Mouse (Mus musculus) kidney, adult 8-10 months (tissue): ENCODE data around the gene Tmem178b.
A peak's percentile ranks its signal among the peaks of the same experiment; 100 is the strongest.

ENCODE experiments used
- DNase-seq, 2 experiments: peaks; one replicate each; pipeline ENCODE4 v3.0.0; 2022

Gene Tmem178b

DNA sequence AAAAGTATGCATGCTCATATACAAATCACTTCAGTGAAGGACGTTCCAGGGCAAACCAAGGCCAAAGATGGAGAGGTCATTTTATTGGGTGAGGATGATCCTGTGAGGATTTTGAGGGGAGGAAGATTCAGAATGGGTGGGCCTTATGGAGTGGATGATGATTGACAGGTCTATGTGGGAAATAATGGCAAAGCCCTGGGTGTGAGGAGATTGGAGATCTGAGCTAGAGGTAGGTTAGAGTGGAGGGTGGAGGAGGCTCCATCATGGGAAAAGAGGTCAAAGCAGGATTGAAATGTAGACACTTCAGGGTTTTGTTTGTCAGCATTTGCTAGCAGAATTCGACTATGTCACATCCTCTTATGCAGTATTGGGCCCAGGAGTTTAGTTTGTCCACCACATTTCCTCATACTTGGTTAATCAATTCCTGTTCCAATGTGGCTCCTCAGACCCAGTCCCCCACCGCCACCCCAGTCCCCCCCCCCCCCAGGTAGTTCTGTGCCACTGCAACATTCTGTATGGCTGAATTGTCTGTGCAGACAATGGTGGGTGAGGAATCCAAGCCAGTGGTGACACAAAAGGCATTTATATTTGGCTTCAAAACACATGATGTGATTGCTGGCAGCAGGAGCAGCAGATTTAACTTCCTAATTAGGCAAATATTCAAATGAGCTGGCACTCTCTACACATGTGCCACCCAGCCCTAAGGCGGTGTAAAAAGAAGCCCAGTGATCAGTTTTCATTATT lies 150.7 kb downstream of the Tmem178b start:
- DNase-seq, result no peak

DNA sequence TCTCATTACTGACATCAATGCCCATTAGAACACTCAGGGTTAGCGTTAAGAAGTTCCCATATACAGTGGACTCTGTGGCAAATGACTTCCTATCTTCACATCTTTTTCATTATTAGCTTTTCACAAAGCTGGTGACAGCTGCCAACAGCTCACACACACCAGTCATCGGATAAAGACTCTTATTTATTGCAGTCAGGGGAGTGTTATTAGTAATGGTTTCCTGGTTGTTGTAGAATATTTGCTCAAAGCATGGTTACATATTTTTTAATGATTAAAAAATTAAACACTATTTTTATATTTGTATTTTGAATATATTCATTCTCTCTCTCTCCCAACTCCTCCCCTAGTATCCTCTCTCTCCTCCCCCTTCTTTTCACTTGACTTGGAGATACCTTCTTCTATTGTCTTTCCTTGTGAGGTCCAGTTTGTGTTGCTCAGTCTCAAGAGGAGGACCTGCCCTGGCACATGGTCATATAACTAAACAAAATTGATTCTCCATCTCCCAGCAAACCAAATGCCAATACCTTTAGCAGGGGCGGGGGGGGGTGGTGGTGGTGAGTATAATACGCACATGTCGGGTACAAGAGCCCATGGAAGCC lies 151.4 kb downstream of the Tmem178b start:
- DNase-seq, result no peak

DNA sequence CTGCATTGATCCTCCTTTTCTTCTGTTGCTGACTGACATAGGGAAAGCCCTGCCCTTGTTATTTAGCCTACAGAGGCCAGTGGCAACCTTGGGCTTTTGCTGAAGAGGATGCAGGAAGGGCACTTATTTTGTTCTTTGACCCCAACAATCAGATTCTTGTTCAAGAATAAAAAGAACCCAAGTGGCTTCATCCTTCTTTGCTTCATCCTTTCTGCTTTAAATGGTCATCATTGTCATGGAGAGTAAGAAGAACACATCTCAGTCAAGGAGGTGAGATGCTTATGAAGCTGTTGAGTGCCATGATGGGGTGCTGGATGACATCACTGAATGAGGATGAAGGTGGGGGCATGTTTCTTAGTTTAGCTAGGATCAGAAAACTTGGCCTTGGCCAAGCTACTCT lies 159.8 kb downstream of the Tmem178b start:
- DNase-seq, result no peak

DNA sequence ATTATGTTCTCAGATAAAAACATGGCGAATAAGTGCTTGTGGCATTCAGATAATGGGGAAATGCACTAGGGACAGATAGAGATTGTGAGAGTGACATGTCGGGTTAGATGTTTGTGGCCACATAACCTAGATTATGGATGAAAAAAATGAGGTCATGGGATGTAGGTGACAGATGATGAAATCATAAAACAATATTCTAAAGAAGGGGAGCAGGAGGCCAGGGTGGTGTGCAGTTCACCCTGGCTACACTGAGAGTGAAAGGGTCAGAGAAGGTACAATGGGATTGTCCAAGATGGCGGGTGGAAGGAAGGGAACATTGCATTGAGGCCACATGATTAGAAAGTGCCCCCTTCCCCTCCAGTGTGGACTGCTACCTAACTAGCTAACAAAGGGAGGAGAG lies 160.9 kb downstream of the Tmem178b start:
- DNase-seq, result no peak

DNA sequence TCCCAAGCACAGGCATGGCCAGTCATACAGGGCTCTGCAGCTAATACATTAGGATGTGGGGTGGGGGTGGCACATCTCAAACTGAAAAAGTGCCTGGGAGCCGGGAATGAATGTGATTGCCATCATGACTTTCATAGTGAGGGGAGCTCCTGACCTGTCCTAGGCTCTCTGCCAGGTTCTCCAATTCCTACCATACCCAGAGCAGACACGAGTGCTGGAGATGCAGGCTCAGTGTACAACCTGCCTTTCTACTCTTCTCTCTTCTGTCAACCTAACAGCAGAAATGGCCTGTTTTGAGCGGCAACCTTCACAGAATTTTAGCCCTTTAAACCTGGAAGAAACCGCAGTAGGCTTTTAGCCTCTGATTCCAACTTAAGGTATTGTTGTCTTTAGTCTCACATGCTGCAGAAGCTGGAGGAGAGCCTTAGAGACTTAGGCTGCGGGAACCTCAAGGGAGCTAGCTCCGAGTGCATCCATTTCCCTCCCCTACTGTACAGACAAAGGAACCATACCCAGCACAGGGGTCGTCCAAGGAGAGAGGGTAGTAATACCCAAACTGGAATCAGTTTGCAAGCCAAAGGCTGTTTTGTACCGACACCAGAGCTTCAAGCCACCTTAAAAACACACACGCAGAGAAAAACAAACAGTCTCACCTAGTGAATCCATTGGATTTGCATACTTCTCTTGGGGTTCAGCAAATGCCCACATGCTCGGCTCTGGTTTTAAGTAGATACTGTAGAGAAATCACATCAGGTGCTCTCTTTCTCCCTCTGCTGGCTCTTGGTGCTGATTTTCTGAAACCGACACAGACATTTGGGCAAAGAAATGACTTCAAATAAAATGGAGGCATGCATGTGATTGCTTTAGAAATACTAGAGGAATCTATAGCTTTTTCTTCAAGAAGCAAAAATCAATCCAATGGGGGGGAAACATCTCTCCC lies 176.2 kb downstream of the Tmem178b start:
- peak in 1 of 2 experiments; percentile 15 for DNase-seq

DNA sequence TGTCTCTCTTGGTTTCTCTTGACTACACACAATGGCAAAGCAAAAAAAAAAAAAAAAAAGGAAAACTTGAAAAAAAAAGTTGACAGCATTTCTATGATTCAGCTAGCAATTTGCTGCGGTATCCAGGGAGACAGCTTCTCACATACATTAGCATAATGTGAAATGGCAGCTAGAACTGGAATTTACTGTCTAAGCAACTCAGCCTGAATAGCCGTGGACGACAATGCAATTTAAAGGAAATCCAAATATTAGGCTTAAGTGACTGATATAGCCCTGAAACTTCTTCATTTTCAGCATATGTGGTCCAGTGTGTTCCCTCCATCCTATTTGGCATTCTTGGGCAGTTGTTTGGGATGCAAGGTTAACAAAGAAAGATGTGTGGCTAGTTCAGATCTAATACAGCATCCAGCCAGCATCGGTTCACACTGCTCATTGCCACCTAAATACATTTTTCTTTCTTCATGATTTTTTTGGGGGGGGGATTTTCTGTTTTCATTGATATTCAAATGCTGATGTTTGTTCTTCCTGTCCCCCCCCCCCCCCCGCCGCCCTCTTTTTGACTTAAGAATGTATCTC lies 176.9 kb downstream of the Tmem178b start:
- DNase-seq, result no peak

DNA sequence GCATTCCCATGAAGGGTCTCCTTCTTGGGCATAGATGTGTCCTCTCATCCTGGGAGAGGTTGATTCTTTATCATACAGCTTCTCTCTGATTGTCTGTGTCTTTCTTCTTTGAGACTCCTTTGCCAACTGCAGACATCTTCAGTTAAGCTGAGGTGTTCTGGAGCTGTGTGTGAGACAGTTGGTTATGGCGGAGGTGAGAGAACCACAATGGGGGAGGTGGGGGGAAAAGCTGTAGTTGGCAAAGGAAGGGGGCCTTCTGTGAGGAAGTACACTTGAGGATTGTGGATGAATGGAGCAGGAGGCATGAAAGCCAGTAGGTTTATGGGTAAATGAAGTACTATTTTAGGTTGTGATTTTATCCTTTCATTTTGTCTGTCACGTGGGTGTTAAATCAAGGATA lies 178.6 kb downstream of the Tmem178b start:
- no peak for DNase-seq

DNA sequence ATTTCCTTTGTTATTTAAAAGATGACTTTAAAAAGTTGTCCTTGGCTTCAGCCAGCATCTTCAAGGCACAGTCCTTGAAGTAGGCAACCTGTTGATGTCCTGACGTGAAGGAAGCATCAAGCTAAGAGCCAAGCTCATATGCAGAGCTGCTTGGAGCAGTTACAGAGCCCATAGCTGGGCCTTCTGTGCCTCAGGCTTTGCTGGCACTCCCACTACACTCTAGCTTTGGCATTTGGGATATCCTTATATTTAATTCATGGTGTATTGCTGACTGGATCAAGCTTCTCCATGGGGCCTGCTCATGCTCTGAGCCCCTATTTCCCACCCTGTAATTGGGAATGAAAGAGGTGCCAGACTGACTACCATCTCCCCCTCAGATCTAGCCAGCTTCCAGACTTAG lies 179.5 kb downstream of the Tmem178b start:
- DNase-seq, result no peak

DNA sequence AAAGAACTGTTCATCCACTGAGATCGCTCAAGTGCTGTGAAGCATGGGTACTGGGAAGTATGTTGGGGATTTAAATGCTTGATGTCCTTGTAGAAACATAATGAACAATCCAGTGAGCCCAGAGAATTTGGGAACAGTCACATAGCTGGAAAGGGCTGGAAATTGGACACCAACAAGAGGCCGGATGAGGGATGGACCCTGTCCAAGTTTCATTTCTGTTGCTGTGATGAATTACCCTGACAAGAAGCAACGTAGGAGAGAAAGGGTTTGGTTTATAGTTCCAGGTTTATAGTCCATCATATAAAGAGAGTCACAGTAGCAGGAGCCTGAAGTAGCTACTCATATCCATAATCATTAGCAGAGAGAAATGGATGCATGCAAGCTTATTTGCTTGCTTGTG lies 186.4 kb downstream of the Tmem178b start:
- DNase-seq, result no peak

DNA sequence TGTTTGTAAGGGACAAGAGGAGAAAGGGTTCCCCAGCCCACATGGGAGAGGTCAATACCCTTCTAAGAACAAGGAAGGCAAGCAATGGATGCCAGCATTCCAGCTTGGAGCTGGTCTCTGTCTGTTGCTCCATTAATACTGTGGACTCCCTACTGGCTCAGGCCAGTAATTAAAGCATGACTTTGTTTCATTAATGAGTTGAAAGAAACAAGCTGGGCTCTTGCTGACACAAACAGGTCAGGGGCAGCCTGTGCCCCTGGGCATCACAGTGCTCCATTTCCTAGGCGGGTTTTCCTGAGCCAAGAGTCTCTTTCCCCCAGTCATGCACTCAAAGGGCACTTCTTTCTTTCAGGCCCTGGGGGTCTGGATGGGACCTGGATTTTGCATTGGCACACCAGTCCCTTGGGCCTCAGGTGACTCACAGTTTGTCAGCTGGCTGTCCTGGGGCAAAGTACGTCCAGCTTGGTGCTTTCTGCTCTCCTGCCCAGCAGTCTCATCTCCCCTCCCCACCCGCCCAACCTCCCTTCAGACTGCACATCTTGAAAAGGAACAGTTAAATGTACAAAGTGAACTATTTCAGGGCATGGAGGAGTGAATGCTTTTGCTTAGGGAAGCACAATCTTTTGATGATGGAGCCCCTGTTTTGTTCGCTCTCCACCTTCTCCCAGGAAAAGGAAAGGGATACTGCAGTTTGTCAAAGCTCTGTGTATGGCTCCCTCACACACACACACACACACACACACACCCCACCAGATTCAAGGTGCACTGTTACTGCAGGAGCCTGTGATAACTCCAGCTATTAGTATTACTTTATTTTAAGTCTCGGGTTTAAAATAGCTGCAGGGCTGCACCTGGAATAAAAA lies 188.5 kb downstream of the Tmem178b start:
- peak; percentile 27 to 36 for DNase-seq

DNA sequence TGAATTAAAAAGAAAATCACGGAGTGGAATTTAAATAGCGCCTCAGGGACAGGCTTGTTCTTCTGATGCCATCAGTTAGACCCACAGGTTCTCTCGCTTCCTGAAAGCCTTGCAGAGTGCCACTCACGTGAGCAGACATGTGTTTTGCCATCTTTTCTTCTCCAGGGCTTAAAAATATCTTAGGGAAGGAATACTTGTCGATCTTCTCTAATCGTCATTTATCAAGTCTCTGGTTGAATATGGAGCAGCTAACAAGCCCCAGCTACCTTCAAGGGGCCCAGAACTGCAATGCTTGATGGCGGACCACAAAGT lies 189.1 kb downstream of the Tmem178b start:
- DNase-seq, result no peak

DNA sequence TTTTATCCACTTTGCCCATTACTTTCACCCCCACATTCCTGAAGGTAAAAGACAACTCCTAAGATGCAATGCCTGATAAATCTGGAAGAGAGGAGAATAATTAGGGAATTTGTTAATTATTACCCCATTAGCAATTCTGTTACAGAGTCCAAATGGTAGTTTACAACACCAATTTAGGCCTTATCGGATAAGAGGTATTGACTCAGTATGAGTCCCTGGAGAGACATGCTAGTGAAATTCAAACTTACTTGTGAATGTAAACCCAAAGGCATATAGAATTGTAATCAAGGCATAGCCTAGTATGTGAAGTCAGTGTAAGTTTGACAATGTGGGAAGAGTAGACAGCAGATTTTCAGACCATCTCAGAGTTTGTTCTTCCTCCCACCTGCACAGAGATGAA lies 190.4 kb downstream of the Tmem178b start:
- no peak for DNase-seq

DNA sequence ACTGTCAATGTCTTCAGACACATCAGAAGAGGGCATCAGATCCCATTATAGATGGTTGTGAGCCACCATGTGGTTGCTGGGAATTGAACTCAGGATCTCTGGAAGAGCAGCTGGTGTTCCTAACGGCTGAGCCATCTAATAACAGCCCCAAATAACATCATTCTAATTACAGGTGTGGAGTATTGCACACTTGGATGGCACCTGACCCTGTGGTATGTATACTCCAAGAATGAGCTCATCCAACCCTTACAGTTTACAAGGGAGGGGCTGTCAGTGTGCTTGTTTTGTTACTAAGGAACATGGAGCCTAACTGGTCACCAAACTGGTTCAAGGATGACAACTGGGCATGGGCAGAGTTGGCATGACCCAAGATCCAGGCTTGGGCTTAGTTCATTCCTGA lies 190.8 kb downstream of the Tmem178b start:
- no peak for DNase-seq

DNA sequence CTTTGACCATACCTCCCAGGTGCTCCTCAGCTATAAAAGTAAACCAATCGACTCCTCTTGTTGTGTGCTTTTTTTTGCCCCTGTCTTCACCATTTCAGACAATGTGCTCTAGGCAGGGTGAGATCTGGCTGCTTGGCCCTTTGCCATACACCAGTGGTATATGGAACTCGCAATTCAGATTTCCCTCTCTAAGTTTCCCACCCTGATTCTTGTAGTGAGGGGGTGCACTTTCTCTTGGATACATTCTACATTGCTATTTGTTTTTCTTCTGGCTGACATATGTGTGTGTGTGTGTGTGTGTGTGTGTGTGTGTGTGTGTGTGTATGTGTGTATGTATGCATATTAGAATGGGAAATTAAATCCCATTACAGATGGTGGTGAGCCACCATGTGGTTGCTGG lies 191.3 kb downstream of the Tmem178b start:
- DNase-seq, result no peak

DNA sequence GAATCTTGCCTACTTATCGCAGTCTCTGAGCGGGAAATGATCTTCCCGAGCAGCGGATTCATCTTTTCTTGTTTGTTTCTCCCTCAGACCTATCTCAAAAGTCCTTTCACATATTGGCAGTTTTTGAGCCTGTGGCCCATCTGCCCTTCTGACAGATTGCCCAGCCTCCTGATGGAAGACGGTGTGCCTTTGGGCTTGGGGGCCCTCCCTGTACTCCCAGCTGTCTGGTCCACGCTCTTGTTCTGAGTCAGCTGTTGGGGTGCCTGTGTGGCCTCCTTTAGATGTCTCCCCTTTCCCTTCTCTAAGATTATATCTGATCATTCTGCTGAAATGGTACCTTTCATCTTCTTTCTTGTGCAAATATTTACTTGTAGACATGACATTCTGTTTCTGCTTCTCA lies 195.4 kb downstream of the Tmem178b start:
- DNase-seq, result no peak

DNA sequence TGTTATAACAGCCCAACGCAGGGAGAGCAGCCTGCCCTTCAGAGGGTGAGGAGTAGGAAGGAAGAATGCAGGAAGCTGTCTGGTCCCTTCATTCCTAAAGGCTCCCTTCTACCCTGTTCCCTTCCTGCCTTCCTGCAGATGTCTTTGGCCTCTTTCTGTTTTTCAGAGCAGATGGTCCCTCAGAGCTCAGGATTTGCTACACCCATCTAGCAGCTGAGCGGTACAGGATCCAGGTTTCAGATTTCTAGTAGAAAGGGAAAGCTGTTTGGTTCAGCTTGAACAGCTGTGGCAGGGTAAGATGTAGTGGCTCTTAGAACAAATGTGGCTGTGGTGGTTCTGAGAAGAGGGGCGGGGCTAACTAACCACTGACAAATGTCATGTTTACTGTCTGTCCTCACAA lies 197.9 kb downstream of the Tmem178b start:
- no peak for DNase-seq

DNA sequence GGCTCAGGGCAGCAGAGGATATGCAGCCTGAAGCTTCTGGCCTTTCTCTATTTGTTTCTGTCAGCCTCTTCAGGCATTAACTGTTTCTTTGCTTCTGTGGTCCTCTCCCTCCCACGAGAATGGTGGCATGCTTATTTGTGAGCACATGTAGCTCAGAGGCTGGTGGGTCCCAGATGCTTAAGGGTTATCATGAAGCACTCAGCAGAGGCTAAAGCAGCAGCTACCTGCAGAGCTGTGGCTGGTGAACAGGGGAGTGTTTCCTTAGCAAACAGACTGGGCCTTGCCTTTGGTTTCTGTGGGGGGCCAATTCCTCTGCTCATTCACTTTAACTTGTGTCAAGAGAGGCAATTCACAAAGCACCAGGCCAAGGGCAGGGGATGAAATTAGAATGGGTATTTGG lies 203.0 kb downstream of the Tmem178b start:
- no peak for DNase-seq

DNA sequence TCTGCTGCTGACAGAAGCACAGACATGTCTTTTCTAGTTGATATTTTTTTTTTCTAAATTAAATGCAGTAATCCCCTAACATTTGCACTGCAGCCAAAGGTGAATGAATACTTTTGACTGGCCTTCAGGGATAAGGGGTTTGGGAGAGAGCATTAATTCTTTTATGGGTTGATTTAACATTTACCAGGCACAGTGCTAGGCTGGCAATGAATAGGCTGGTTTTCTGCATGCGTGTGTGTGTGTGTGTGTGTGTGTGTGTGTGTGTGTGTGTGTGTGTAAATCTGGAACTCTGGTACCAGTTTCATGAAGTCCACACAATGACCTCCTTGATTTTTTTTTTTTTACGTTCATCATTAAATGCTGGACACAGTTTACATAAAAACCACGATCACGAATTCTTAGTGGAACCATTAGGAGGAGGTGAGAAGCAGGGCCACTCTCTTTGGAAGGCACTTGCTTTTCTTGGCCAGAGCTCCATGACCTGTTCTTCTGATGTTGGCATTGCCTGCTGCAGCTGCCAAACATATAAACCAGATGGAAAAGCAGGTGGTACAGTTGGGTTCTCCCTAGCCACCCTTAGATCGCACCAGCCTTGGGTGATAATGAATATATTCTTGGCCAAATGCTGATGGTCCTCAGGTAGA lies 203.7 kb downstream of the Tmem178b start:
- no peak for DNase-seq

DNA sequence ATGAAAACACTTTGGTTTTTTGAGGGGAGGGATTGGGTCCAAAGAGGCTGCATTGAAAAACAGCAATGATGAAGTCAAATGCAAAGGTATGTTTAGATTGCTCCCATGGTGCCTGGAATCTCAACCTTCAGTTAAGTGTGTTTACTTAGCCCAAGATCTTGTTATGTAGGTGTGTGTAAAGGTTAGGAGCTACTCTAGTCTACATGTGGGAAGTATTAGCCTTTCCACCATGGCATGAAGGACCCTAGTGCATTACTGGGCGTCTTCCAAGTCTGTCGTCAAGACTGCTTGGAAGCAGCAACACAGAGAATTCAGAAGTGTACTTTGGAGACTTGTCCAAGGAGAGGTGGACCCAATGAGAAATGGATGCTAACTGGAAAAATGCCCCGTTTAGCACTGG lies 205.3 kb downstream of the Tmem178b start:
- DNase-seq, result no peak

DNA sequence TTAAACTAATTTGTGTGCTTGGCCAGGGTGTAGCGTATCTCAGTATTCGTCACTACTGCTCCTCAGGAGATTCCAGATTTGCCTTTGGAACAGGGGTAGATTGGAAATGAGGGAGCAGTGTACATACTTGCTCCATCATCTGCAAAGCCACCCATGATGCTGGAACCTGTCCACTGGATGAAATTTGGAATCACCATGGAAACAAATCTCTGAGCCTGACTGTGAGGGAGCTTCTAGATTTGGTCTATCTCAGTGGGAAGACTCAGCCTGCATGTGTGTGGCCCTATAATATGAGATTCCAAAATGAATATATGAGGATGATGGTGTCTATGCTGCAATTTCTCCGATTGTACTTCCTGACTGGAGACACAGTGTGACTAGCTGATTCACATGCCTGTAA lies 210.7 kb downstream of the Tmem178b start:
- DNase-seq, result no peak

DNA sequence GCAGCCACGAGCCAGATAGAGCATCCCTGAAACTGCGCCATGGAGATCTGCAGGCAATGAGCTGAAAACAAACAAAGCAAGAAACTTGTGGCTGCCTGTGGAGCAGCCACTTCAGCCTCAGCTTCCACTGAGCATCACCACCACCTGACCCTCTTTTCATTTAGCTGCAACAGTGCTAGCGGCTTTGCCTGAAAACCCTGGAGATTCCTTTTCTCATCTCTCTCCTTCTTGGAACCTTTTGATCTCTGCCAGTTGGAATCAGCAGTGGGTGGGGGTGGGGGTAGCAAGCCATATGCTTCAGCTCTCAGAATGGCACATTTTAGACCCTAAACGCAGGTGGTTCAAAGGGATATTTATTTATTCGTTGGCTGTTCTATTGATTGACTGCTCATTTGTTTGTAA lies 218.2 kb downstream of the Tmem178b start:
- no peak for DNase-seq

DNA sequence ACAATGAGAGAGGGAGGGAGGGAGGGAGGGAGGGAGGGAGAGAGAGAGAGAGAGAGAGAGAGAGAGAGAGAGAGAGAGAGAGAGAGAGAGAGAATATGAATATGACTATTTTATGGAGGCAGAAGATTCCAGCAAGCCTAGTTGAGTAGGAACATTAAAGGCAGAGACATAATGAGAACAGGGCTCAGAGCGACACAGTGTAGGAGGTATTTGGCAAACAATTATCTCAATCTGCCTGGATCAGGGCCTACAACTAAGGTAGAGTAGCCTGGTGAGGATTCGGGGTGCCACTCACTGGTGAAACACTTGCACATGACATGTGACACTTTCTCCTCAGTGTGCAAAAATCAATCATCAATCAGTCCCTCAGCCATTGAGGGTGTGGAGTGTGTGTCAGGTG lies 225.4 kb downstream of the Tmem178b start:
- DNase-seq, result no peak
